Mouse (Mus musculus) hindbrain, postnatal 0 days (tissue): ENCODE results near the gene Colgalt2. TPM values are rescaled to one million over a fixed set of nuclear protein-coding genes. Genes with fewer than 3 reads are reported as not detected.

Experiments used
- ATAC-seq: fragments of 200-750 bp; cut with Nextera tagmentation; 2 replicates; pipeline ENCODE4 v1.8.0; 2017; ENCODE audit warnings: mild to moderate bottlenecking, moderate TSS enrichment, moderate library complexity
- DNase-seq: peaks from one replicate; pipeline ENCODE4 v3.0.0-alpha.2; 2015; ENCODE audit warnings: low spot score
- H3K27ac ChIP-seq: fragments of 300-500 bp; sonication (generic); 2 replicates; pipeline ENCODE4 v1.5.1; 2014; ENCODE audit warnings: mild to moderate bottlenecking
- H3K27me3 ChIP-seq: fragments of 300-500 bp; sonication (generic); 2 replicates; pipeline ENCODE4 v1.6.1; 2014; ENCODE audit warnings: low read length, mixed read lengths; ENCODE audit not compliant: insufficient read depth
- H3K36me3 ChIP-seq: fragments of 300-500 bp; sonication (generic); 2 replicates; pipeline ENCODE4 v1.6.1; 2014; ENCODE audit warnings: low read length, mixed read lengths; ENCODE audit not compliant: insufficient read depth
- H3K4me1 ChIP-seq: fragments of 300-500 bp; sonication (generic); 2 replicates; pipeline ENCODE4 v1.6.1; 2014; ENCODE audit warnings: antibody characterized with exemption, low read length, mixed read lengths; ENCODE audit not compliant: insufficient read depth
- H3K4me2 ChIP-seq: fragments of 300-500 bp; sonication (generic); 2 replicates; pipeline ENCODE4 v1.6.1; 2014; ENCODE audit warnings: low read depth, mild to moderate bottlenecking, low read length, moderate library complexity, mixed read lengths
- H3K4me3 ChIP-seq: fragments of 300-500 bp; sonication (generic); 2 replicates; pipeline ENCODE4 v1.5.1; 2014; ENCODE audit warnings: low read length
- H3K9ac ChIP-seq: fragments of 300-500 bp; sonication (generic); replicated peaks from 2 replicates; pipeline ENCODE4 v1.6.1; 2014; ENCODE audit warnings: mild to moderate bottlenecking, low read length, moderate library complexity, mixed read lengths
- H3K9me3 ChIP-seq: fragments of 300-500 bp; sonication (generic); 2 replicates; pipeline ENCODE4 v1.6.1; 2016; ENCODE audit warnings: low read length, mixed read lengths
- CTCF ChIP-seq: IDR thresholded peaks from 2 replicates; pipeline ENCODE4 v1.5.1; 2016; ENCODE audit warnings: antibody characterized with exemption, control low read depth, low read depth
- WGBS: fragments of 180-500 bp; shearing (Covaris S2); extraction: QIAGEN DNeasy Blood & Tissue Kit; methylation state at CpG from one replicate; pipeline ENCODE4 v1.1.7; 2014; 5-methylcytosine and 5-hydroxymethylcytosine counted together
- polyA plus RNA-seq: library from polyadenylated mRNA; unstranded; fragments of >200 nt; fragmentation: Nextera tagmentation; extraction: Ambion mirVana; gene quantifications from 2 replicates; pipeline ENCODE4 v1.2.1, GENCODE M21; 2015
- total RNA-seq: library from RNA; depleted of rRNA; stranded (reverse); fragments of >200 nt; gene quantifications from 2 replicates; pipeline ENCODE4 v1.2.3, GENCODE M21; 2014

Colgalt2 gene
- total and polyA plus RNA-seq, 2 experiments from 2014 or later, result 3.4 to 6.6 TPM

- H3K9ac ChIP-seq, result no peak overlapping the region
- H3K4me3 ChIP-seq, result no peak overlapping the region
- ATAC-seq (no peak), DNase-seq (no peak)
- H3K4me1 ChIP-seq, result peaks cover 3% of the 10 kb centered on the region; the same call in 1 of the 2 replicates
- H3K9me3 ChIP-seq, result no peaks in the 10 kb centered on the region
- H3K27me3 ChIP-seq, result no peaks in the 10 kb centered on the region
- no peak overlapping the region for H3K4me2 ChIP-seq
- H3K36me3 ChIP-seq, result peaks cover 21% of the 10 kb centered on the region
- WGBS, result 82% methylated on average over 3 of the region's 3 CpGs
- no peak overlapping the region for H3K27ac ChIP-seq
- TF ChIP-seq CTCF, result no peak
These were observed 122.6 kb downstream of the Colgalt2 start for GRCm38 (mm10) chr1:152522226-152522625.

GRCm38 (mm10) chr1:152523292-152523691 is 123.7 kb downstream of the Colgalt2 start:
- Histone ChIP-seq H3K27ac (no peak overlapping the region), H3K36me3 (peaks cover 22% of the 10 kb centered on the region), H3K4me3 (no peak overlapping the region), H3K9me3 (no peaks in the 10 kb centered on the region), H3K4me1 (peaks cover 3% of the 10 kb centered on the region; the same call in 1 of the 2 replicates), H3K9ac (no peak overlapping the region), H3K4me2 (no peak overlapping the region), H3K27me3 (no peaks in the 10 kb centered on the region)
- no peak for DNase-seq
- ATAC-seq, result no peak
- WGBS, result 84% methylated on average over 11 of the region's 11 CpGs
- no peak for TF ChIP-seq CTCF

- ATAC-seq (no peak), DNase-seq (no peak)
- Histone ChIP-seq H3K27me3 (no peaks in the 10 kb centered on the region), H3K4me1 (peaks cover 3% of the 10 kb centered on the region; the same call in 1 of the 2 replicates), H3K27ac (no peak overlapping the region), H3K4me2 (no peak overlapping the region), H3K36me3 (peaks cover 19% of the 10 kb centered on the region), H3K9me3 (no peaks in the 10 kb centered on the region), H3K4me3 (no peak overlapping the region), H3K9ac (no peak overlapping the region)
- WGBS, result 85% methylated on average over 22 of the region's 22 CpGs
- TF ChIP-seq CTCF, result no peak
These were observed 124.7 kb downstream of the Colgalt2 start for GRCm38 (mm10) chr1:152524098-152524892.

- Histone ChIP-seq H3K27ac (no peak overlapping the region), H3K4me3 (no peak overlapping the region), H3K36me3 (peaks cover 12% of the 10 kb centered on the region), H3K4me1 (peaks cover 3% of the 10 kb centered on the region; the same call in 1 of the 2 replicates), H3K9me3 (no peaks in the 10 kb centered on the region), H3K9ac (no peak overlapping the region), H3K4me2 (no peak overlapping the region), H3K27me3 (no peaks in the 10 kb centered on the region)
- peak; percentile 88 for TF ChIP-seq CTCF
- ATAC-seq (peak; percentile 85), DNase-seq (peak; percentile 93)
- 15% methylated on average over 6 of the region's 6 CpGs for WGBS
These were observed 125.5 kb downstream of the Colgalt2 start for GRCm38 (mm10) chr1:152524987-152525648.

- TF ChIP-seq CTCF, result no peak
- WGBS, result 58% methylated on average over 9 of the region's 9 CpGs
- Histone ChIP-seq H3K4me3 (no peak overlapping the region), H3K9ac (no peak overlapping the region), H3K27me3 (no peaks in the 10 kb centered on the region), H3K27ac (no peak overlapping the region), H3K9me3 (no peaks in the 10 kb centered on the region), H3K36me3 (peaks cover 12% of the 10 kb centered on the region), H3K4me1 (peaks cover 3% of the 10 kb centered on the region; the same call in 1 of the 2 replicates), H3K4me2 (no peak overlapping the region)
- ATAC-seq, result no peak
- peak; percentile 7 for DNase-seq
These were observed 126.5 kb downstream of the Colgalt2 start for GRCm38 (mm10) chr1:152526154-152526553.

DNA sequence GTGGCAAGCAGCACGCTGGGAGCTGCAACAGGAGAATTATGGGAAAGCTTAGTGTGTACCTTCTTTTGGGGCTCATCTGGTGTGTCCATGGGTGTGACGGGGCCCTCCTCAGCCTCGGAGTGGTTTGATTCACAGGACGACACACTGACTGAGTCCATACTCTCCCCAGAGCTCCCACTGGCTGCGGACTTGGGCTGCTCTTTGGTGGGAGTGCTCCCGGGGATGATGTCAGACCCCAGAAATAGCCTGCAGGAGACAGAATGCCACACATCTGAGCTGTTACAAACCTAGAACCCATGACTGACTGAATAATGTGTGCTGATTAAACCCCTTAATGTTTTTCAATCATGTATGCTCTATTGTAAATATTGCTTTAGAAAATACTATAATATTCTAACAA is 128.6 kb downstream of the Colgalt2 start:
- no peak overlapping the region for H3K9ac ChIP-seq
- no peaks in the 10 kb centered on the region for H3K27me3 ChIP-seq
- peaks cover 6% of the 10 kb centered on the region; the same call in 1 of the 2 replicates for H3K36me3 ChIP-seq
- TF ChIP-seq CTCF, result no peak
- no peaks in the 10 kb centered on the region for H3K9me3 ChIP-seq
- H3K4me1 ChIP-seq, result peaks cover 3% of the 10 kb centered on the region; the same call in 1 of the 2 replicates
- ATAC-seq (no peak), DNase-seq (no peak)
- WGBS, result 85% methylated on average over 6 of the region's 6 CpGs
- H3K27ac ChIP-seq, result no peak overlapping the region
- H3K4me3 ChIP-seq, result no peak overlapping the region
- no peak overlapping the region for H3K4me2 ChIP-seq
